Mouse (Mus musculus) ES-CJ7 (cell line): Measurements from ENCODE around the gene Ms4a15.
A peak's percentile ranks its signal among the peaks of the same experiment; 100 is the strongest.

ENCODE experiments used
- DNase-seq: peaks from one replicate; pipeline ENCODE4 v3.0.0; 2011; ENCODE audit warnings: low read depth, low spot score

Ms4a15 gene

GRCm38 (mm10) chr19:10993150-10993549 is at the start of gene Ms4a15:
TSS of gene Ms4a15 (minus strand) at chr19:10993250.
- no peak for DNase-seq

DNA sequence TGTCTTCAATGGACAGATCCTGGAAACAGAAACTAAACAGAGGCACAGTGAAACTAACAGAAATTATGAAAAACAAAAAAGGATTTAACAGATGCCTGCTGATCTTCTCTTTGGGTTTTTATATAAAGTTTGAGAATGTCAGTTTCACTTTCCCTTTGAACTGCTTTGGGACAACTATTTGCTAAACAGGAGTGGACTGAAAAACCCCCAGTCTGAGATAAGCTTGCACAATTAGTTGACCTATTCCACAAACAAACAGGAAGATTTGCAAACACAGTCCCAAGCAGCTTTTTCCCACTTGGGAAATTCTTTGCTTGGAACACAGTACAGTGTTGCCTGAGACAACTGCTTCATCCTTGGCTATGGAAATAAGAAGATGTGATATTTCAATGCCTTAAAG is 44.5 kb upstream of the Ms4a15 start:
- DNase-seq: no peak

- DNase-seq: no peak
Observed at GRCm38 (mm10) chr19:11022382-11022781, 29.3 kb upstream of the Ms4a15 start.

- DNase-seq: no peak
Observed at GRCm38 (mm10) chr19:11017891-11018290, 24.8 kb upstream of the Ms4a15 start, which contains the start of gene Ms4a18. TSS of gene Ms4a18 (minus strand) at chr19:11018031.

GRCm38 (mm10) chr19:11017251-11017650 is 24.2 kb upstream of the Ms4a15 start:
- DNase-seq: no peak

DNA sequence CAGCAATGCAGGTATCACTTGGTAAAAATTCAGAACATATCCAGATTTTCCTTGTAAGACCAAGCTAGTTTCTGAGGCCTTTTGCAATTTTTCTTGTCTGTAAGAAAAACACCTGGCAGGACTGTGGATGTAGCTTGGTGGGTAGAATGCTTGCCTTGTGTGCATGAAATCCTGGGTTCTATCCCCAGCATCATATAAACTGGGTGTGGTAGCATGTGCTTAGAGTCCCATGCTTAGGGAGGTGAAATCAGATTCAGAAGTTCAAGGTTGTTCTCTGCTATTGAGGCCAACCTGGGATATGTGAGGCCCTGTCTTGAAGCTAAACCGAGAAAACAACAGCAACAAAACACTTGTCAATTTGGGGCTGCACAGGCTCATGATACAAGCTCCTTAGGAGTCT is 22.9 kb upstream of the Ms4a15 start:
- no peak for DNase-seq

DNA sequence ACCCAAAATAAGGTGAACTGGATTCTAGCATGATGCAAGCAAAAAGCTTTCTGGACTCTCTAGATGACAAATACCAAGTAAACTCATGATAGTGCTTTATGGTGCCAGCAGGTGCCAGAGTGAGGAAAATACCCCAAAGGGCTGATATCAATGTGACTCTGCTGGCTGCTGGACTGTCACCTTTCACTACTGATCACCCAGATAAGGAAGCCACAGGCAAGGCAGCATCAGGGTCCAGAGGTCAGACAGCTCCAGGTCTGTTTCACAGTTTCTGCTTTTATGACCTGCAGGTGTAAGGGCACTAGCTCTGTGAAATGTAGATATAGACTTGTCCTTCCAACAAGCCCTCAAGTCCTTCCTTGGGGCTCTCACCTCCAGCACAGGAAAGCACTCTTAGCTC is 22.4 kb upstream of the Ms4a15 start:
- DNase-seq: no peak

DNA sequence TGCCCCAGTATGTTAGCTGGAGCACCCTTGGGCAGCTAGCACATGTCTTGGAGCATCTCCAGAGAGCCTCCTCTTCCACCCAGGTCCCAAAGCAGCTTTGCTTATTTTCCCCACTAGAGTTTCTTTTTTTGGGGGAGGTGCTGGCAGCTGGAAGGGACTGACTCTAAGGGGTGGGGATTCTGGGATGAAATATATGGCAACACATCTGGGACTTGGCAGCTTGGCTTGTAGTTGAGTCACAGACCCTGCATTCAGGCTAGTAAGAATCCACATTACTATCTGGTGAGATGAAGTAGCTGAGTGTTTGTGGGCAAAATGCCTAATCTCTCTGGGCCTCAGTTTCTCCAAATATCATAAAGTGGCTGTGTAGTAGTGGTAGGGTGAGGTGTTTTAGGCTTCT is 1.1 kb downstream of the Ms4a15 start:
- no peak for DNase-seq

GRCm38 (mm10) chr19:10990751-10991150 is 2.3 kb downstream of the Ms4a15 start:
- DNase-seq: no peak

GRCm38 (mm10) chr19:10988563-10988962 is 4.5 kb downstream of the Ms4a15 start:
- no peak for DNase-seq

GRCm38 (mm10) chr19:10985889-10986288 is 7.2 kb downstream of the Ms4a15 start:
- DNase-seq: no peak

GRCm38 (mm10) chr19:10984551-10984950 is 8.5 kb downstream of the Ms4a15 start:
- DNase-seq: peak; percentile 59

GRCm38 (mm10) chr19:10983146-10983545 is 9.9 kb downstream of the Ms4a15 start:
- DNase-seq: peak; percentile 73

DNA sequence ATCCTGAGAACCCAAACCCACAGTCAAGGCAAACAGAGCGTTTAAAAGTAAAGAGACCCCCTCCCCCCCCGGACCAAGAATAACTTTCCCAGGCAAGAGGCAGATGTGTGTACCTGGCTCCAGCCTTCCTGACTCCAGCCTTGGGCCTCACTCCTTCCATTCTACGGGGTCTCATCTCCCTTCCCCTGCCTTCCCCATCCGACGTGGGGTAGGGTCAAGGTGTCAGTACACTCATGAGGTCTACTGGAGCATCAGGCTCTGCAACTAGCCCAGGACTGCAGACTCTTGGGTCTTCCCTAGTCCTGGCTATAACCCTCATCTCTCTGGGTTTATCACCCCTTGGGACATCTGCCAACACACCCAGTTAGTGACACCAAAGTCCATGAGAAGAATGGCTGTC is 12.8 kb downstream of the Ms4a15 start:
- no peak for DNase-seq

GRCm38 (mm10) chr19:10979184-10980168 is 13.6 kb downstream of the Ms4a15 start:
- DNase-seq: peak; percentile 90

DNA sequence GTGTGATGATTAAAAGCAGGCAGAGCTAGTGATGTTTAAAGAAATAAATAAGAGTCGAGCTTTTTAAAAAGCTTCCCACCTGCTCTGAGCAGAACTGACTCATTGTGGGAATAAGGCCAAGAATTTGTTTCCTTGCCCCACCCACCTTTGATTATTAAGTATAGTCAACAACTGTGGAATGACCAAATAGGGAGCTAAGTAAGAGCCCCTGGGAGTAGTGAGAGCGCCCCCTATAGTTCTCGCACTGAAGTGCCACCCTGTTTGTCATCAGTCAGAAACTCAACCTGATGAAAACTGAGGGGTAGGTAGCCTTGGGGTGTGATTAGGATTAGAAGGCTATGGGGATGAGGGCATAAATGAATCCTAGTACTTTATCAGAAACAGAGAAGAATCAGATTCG is 16.7 kb downstream of the Ms4a15 start:
- peak; percentile 64 for DNase-seq

GRCm38 (mm10) chr19:10975187-10975586 is 17.9 kb downstream of the Ms4a15 start:
- DNase-seq: no peak

DNA sequence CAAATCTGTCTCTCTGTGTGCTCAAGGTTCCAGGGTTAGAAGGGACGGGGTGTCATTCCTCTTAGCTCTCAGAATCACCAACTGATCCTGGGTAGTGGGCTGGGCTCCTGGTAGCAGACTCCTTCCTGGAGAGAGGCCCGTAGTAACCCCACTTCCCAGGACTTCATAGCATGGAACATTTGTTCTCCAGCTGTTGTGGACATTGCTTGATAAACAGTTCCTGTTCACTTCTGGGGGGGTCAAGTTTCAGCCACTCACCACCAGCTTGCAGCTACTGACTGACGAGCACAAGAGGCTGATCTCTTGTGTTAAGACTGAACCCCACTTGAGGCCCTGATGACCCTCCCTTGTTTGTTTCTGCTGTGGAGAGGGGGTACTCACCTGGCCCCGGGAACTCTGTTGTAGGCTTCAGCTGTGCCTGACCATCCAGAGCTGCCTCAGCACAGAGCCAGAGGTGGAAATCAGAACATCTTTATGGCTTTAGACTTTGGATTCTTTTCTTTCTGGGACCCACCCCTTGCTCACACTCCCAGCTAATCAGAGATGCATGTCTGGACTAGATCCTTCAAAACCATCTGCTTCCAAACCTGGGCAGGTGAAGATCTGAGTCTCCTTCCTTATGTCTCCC is 18.7 kb downstream of the Ms4a15 start, which contains the start of gene Ms4a10:
Gene Ms4a10 (minus strand): TSS at position 433 of the 628 bp plus-strand sequence.
- DNase-seq: no peak

DNA sequence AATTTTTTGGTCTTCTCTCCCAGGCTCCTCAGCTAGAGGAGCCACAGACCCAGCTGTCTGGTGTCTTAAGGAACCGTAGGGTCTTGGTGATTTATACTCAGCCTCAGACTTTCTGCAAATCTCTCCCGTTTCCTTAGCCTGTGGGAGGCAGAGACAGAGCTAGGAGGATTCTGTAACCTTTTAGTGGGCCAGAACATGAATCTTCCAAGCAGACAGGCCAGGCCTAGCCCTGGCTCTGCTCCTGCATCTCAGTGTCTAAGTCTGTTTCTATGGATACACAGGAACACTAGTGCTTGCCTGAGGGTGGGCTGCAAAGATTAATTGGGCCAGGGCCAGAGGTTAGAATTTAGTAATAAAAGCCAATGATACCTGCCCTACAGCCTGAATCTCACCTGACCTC is 19.9 kb downstream of the Ms4a15 start:
- DNase-seq: no peak

DNA sequence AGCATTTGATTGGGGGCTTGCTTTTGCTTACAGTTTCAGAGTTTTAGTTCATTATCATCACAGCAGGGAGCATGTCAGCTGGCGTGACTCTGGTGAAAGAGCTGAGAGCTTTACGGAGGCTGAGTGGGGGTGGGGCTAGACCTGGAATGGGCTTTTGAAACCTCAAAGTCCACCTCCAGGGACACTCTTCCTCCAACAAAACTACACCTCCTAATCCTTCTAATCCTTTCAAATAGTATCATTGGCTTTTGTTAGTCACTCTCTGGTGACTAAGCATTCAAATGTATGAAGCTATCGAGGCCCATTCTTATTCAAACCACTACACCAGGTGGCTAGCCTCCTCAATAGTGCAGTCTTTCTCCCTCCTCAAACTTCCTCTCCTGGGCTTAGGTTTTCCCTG is 20.4 kb downstream of the Ms4a15 start:
- peak; percentile 98 for DNase-seq

DNA sequence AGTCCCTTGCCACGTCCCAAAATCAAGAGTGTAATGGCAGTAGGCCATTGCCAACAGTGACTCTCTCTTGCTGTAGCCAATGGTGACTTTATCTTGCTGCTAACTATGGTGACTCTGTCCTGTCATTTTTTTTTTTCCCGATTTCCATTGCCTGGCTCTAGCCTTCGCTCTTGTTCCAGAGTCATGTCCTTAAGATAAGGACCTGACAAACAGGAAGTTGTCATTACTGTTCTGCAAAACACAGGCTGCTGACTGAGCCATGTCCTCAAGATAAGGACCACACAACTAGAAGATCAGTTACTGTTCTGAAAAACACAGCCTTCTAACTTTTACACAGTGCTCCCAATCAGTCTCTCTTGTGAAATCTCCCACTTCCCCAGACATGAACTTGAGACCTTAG is 22.6 kb downstream of the Ms4a15 start:
- DNase-seq: no peak

DNA sequence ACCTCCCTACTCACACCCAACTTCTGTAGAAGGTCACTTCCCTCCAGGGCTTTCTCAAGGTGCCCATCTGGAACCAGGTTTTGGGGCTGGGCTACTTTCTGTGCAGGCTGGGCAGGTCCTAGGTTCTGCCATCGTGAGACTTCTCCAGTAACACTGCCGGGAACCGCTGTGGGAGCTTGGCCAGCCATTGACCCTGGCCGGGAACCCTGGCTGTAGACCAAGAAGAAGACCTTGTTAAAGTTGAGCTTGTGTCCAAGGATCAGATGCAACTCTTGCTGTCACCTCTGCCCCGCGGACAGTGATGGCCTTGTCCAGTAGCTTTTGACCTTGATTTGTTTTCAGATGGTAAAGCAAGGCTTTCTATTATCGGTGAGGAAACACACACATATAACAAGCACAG is 24.5 kb downstream of the Ms4a15 start:
- DNase-seq: no peak

DNA sequence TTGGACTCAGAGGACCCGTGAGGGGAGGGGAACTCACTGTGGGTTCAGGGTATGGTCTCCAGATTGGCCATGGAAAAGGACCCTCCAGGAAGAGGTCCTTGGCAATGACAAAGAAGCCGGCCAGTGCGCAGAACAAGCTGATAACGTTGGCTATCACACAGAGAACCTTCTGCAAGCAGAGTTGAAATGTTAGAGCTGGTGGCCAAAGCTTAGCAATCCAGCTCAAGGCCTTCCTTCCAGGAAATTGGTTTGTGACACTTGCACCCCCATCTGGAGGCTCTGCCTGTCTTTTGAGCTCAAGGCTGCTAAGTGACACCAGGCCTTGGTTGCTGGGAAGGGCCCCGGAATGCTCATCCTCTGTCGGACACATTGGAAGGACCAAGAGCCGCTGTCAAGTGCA is 27.3 kb downstream of the Ms4a15 start:
- DNase-seq: no peak
